Mouse (Mus musculus): Measurements from ENCODE around the gene Snrpa. TPM values are rescaled to one million over a fixed set of nuclear protein-coding genes. Genes with fewer than 3 reads are reported as not detected.

The Snrpa gene
- polyA plus RNA-seq, 1 experiment: 34.3 TPM

- no peak for TF ChIP-seq GATA1 (IDR thresholded peaks at IDR 0.05; ENCODE audit: low read length)
- TF ChIP-seq TAL1 (IDR thresholded peaks at IDR 0.05; ENCODE audit: low read length): no peak
- H3K36me3 ChIP-seq (ENCODE audit: control insufficient read depth): peaks cover 40% of the 10 kb centered on the region
- no peak overlapping the region for H3K4me3 ChIP-seq (replicated peaks)
Observed at GRCm38 (mm10) chr7:27218586-27218985, 22.5 kb upstream of the Snrpa start.

GRCm38 (mm10) chr7:27212626-27213025 lies 16.6 kb upstream of the Snrpa start:
- Histone ChIP-seq H3K4me3 (replicated peaks) (no peak overlapping the region), H3K36me3 (ENCODE audit: control insufficient read depth) (peaks cover 66% of the 10 kb centered on the region), H3K9me3 (ENCODE audit: control insufficient read depth, low read length) (no peaks in the 10 kb centered on the region), H3K27me3 (ENCODE audit: control insufficient read depth) (no peaks in the 10 kb centered on the region), H3K4me1 (ENCODE audit: control insufficient read depth) (no peaks in the 10 kb centered on the region)
- TF ChIP-seq TAL1 (IDR thresholded peaks at IDR 0.05; ENCODE audit: low read length) (no peak), GATA1 (IDR thresholded peaks at IDR 0.05; ENCODE audit: low read length) (no peak)

More at GRCm38 (mm10) chr7:27218586-27218985, 22.5 kb upstream of the Snrpa start:
- Histone ChIP-seq H3K27me3 (ENCODE audit: control insufficient read depth) (no peaks in the 10 kb centered on the region), H3K9me3 (ENCODE audit: control insufficient read depth, low read length) (no peaks in the 10 kb centered on the region), H3K4me1 (ENCODE audit: control insufficient read depth) (peaks cover 23% of the 10 kb centered on the region)

GRCm38 (mm10) chr7:27203730-27204449 lies 7.8 kb upstream of the Snrpa start:
- Histone ChIP-seq H3K9me3 (ENCODE audit: control insufficient read depth, low read length) (no peaks in the 10 kb centered on the region), H3K4me3 (replicated peaks) (no peak overlapping the region), H3K4me1 (ENCODE audit: control insufficient read depth) (no peaks in the 10 kb centered on the region; the same call in 1 of the 2 replicates), H3K27me3 (ENCODE audit: control insufficient read depth) (no peaks in the 10 kb centered on the region), H3K36me3 (ENCODE audit: control insufficient read depth) (peaks cover 52% of the 10 kb centered on the region)
- TF ChIP-seq TAL1 (IDR thresholded peaks at IDR 0.05; ENCODE audit: low read length) (no peak), GATA1 (IDR thresholded peaks at IDR 0.05; ENCODE audit: low read length) (no peak)

GRCm38 (mm10) chr7:27198779-27199178 lies 2.7 kb upstream of the Snrpa start:
- peaks cover 32% of the 10 kb centered on the region for H3K36me3 ChIP-seq (ENCODE audit: control insufficient read depth)

GRCm38 (mm10) chr7:27198355-27198754 lies 2.3 kb upstream of the Snrpa start:
- Histone ChIP-seq H3K4me1 (ENCODE audit: control insufficient read depth) (peaks cover 35% of the 10 kb centered on the region), H3K4me3 (replicated peaks) (no peak overlapping the region), H3K9me3 (ENCODE audit: control insufficient read depth, low read length) (no peaks in the 10 kb centered on the region), H3K36me3 (ENCODE audit: control insufficient read depth) (peaks cover 32% of the 10 kb centered on the region), H3K27me3 (ENCODE audit: control insufficient read depth) (no peaks in the 10 kb centered on the region)
- TF ChIP-seq GATA1 (IDR thresholded peaks at IDR 0.05; ENCODE audit: low read length) (no peak), TAL1 (IDR thresholded peaks at IDR 0.05; ENCODE audit: low read length) (no peak)

More at GRCm38 (mm10) chr7:27198779-27199178, 2.7 kb upstream of the Snrpa start:
- Histone ChIP-seq H3K4me3 (replicated peaks) (no peak overlapping the region), H3K4me1 (ENCODE audit: control insufficient read depth) (peaks cover 31% of the 10 kb centered on the region), H3K27me3 (ENCODE audit: control insufficient read depth) (no peaks in the 10 kb centered on the region), H3K9me3 (ENCODE audit: control insufficient read depth, low read length) (no peaks in the 10 kb centered on the region)
- TF ChIP-seq GATA1 (IDR thresholded peaks at IDR 0.05; ENCODE audit: low read length): no peak
- no peak for TF ChIP-seq TAL1 (IDR thresholded peaks at IDR 0.05; ENCODE audit: low read length)

GRCm38 (mm10) chr7:27197634-27198033 lies 1.6 kb upstream of the Snrpa start:
- Histone ChIP-seq H3K4me3 (replicated peaks) (no peak overlapping the region), H3K4me1 (ENCODE audit: control insufficient read depth) (peaks cover 35% of the 10 kb centered on the region), H3K36me3 (ENCODE audit: control insufficient read depth) (peaks cover 34% of the 10 kb centered on the region), H3K9me3 (ENCODE audit: control insufficient read depth, low read length) (no peaks in the 10 kb centered on the region), H3K27me3 (ENCODE audit: control insufficient read depth) (no peaks in the 10 kb centered on the region)
- no peak for TF ChIP-seq GATA1 (IDR thresholded peaks at IDR 0.05; ENCODE audit: low read length)
- no peak for TF ChIP-seq TAL1 (IDR thresholded peaks at IDR 0.05; ENCODE audit: low read length)

- H3K27me3 ChIP-seq (ENCODE audit: control insufficient read depth): no peaks in the 10 kb centered on the region
- TF ChIP-seq GATA1 (IDR thresholded peaks at IDR 0.05; ENCODE audit: low read length) (no peak), TAL1 (IDR thresholded peaks at IDR 0.05; ENCODE audit: low read length) (no peak)
- peaks cover 34% of the 10 kb centered on the region for H3K36me3 ChIP-seq (ENCODE audit: control insufficient read depth)
- no peaks in the 10 kb centered on the region for H3K9me3 ChIP-seq (ENCODE audit: control insufficient read depth, low read length)
- H3K4me3 ChIP-seq (replicated peaks): no peak overlapping the region
- peaks cover 40% of the 10 kb centered on the region for H3K4me1 ChIP-seq (ENCODE audit: control insufficient read depth)
Observed at GRCm38 (mm10) chr7:27197136-27197535, 1.1 kb upstream of the Snrpa start.

GRCm38 (mm10) chr7:27193731-27194130 lies 2.3 kb downstream of the Snrpa start:
- Histone ChIP-seq H3K9me3 (ENCODE audit: control insufficient read depth, low read length) (peaks cover 3% of the 10 kb centered on the region), H3K27me3 (ENCODE audit: control insufficient read depth) (no peaks in the 10 kb centered on the region), H3K36me3 (ENCODE audit: control insufficient read depth) (peaks cover 60% of the 10 kb centered on the region), H3K4me1 (ENCODE audit: control insufficient read depth) (peaks cover 41% of the 10 kb centered on the region), H3K4me3 (replicated peaks) (no peak overlapping the region)
- TF ChIP-seq TAL1 (IDR thresholded peaks at IDR 0.05; ENCODE audit: low read length): no peak

- peaks cover 41% of the 10 kb centered on the region for H3K4me1 ChIP-seq (ENCODE audit: control insufficient read depth)
- peaks cover 3% of the 10 kb centered on the region for H3K9me3 ChIP-seq (ENCODE audit: control insufficient read depth, low read length)
- H3K36me3 ChIP-seq (ENCODE audit: control insufficient read depth): peaks cover 68% of the 10 kb centered on the region
- no peaks in the 10 kb centered on the region for H3K27me3 ChIP-seq (ENCODE audit: control insufficient read depth)
- H3K4me3 ChIP-seq (replicated peaks): no peak overlapping the region
- TF ChIP-seq TAL1 (IDR thresholded peaks at IDR 0.05; ENCODE audit: low read length): no peak
- TF ChIP-seq GATA1 (IDR thresholded peaks at IDR 0.05; ENCODE audit: low read length): no peak
Observed at GRCm38 (mm10) chr7:27192434-27192833, 3.6 kb downstream of the Snrpa start.
